Mouse (Mus musculus) midbrain, embryonic 12.5 days (tissue): ENCODE measurements around the gene Gm20388. TPM values are rescaled to one million over a fixed set of nuclear protein-coding genes. Genes with fewer than 3 reads are reported as not detected.

Experiments
- ATAC-seq: fragments of 200-750 bp; cut with Nextera tagmentation; 2 replicates; pipeline ENCODE4 v1.8.0; 2017; ENCODE audit warnings: low read depth, moderate TSS enrichment, moderate library complexity; ENCODE audit not compliant: low FRiP score
- H3K27ac ChIP-seq: fragments of 300-500 bp; sonication (generic); replicated peaks from 2 replicates; pipeline ENCODE4 v1.5.1; 2016; ENCODE audit warnings: mild to moderate bottlenecking
- H3K27me3 ChIP-seq: fragments of 300-500 bp; sonication (generic); 2 replicates; pipeline ENCODE4 v1.6.1; 2016; ENCODE audit warnings: mild to moderate bottlenecking
- H3K36me3 ChIP-seq: fragments of 300-500 bp; sonication (generic); 2 replicates; pipeline ENCODE4 v1.6.1; 2016
- H3K4me1 ChIP-seq: fragments of 300-500 bp; sonication (generic); 2 replicates; pipeline ENCODE4 v1.6.1; 2016
- H3K4me2 ChIP-seq: fragments of 300-500 bp; sonication (generic); replicated peaks from 2 replicates; pipeline ENCODE4 v1.6.1; 2016; ENCODE audit warnings: mild to moderate bottlenecking, moderate library complexity
- H3K4me3 ChIP-seq: fragments of 300-500 bp; sonication (generic); 2 replicates; pipeline ENCODE4 v1.5.1; 2016; ENCODE audit warnings: mild to moderate bottlenecking
- H3K9ac ChIP-seq: fragments of 300-500 bp; sonication (generic); replicated peaks from 2 replicates; pipeline ENCODE4 v1.6.1; 2016; ENCODE audit warnings: mild to moderate bottlenecking, moderate library complexity
- H3K9me3 ChIP-seq: fragments of 300-500 bp; sonication (generic); 2 replicates; pipeline ENCODE4 v1.6.1; 2016; ENCODE audit warnings: mild to moderate bottlenecking
- WGBS: fragments of 180-500 bp; shearing (Covaris S2); methylation state at CpG from one replicate; pipeline ENCODE4 v1.1.7; 2016; 5-methylcytosine and 5-hydroxymethylcytosine counted together
- polyA plus RNA-seq: library from polyadenylated mRNA; unstranded; fragments of >200 nt; fragmentation: Nextera tagmentation; extraction: Ambion mirVana; gene quantifications from 2 replicates; pipeline ENCODE4 v1.2.1, GENCODE M21; 2016

The Gm20388 gene
- polyA plus RNA-seq, 1 experiment from 2014 or later = not detected

DNA sequence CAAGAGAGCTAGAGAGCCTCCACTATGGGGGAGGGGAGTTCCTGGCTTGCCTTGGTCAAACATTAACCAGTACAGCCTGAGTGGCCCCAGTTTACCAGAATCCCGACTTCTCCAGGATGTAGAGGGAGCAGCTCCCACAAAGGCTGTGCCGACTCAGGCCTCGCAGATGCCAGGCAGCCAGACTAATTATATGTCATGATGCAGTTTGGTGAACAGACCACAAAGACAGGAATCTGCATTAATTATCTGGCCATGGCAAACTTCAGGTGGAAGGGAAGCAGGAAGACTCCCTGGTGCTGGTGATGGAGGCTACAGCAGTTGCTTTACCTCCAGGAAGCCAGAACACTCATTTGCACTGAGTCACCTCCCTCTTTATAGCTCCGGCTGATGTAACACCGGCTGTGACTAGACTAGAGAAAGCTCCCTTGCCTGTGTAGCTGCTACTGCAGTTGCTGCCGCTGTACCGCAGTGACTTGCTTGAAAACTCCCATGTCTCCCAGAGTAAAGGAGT lies 1987.3 kb downstream of the Gm20388 start:
- H3K27me3 ChIP-seq = no peaks in the 10 kb centered on the region
- H3K4me1 ChIP-seq = peaks cover 41% of the 10 kb centered on the region
- 0 out of 2 replicates have a peak, but pooled peaks cover 3% of the 10 kb centered on the region for H3K36me3 ChIP-seq
- H3K9me3 ChIP-seq = no peaks in the 10 kb centered on the region
- no peak; the same call in 1 of the 2 replicates for ATAC-seq
- 20% methylated on average over 7 of the region's 7 CpGs for WGBS
- peak overlapping the region; percentile 90 for H3K27ac ChIP-seq
- peak overlapping the region; percentile 26 for H3K4me2 ChIP-seq
- H3K4me3 ChIP-seq = no peak overlapping the region
- H3K9ac ChIP-seq = peak overlapping the region; percentile 25; the same call in 1 of the 2 replicates

DNA sequence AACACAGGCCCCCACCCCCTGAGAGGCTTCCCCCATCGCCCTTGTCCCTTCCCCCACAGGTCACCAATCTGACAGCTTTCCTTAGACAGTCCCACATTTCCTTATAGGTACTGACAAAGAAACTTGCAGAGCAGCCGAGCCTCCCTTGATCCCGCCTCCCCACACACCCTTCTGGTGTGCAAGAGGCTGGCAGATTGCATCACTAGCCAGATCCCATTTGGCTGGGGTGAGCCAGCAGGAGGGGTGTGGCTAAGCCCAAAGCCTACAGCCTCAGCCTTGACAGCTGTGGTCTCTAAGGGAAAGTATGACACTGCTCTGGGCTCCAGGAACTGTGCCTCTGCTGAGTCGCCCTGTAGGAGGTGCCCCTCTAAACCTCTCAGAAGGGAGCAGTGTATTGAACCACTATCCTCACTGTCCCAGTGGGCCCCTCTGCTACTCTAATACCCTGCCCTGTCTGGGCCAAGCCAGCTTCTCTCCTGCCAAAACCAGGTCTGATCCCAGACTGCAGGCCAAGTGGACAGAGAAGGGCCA lies 1987.8 kb downstream of the Gm20388 start:
- Histone ChIP-seq H3K36me3 (0 out of 2 replicates have a peak, but pooled peaks cover 3% of the 10 kb centered on the region), H3K27ac (peak overlapping the region; percentile 90), H3K9me3 (no peaks in the 10 kb centered on the region), H3K4me3 (no peak overlapping the region), H3K9ac (peak overlapping the region; percentile 25), H3K27me3 (no peaks in the 10 kb centered on the region), H3K4me2 (peak overlapping the region; percentile 26), H3K4me1 (peaks cover 41% of the 10 kb centered on the region)
- 4% methylated on average over 4 of the region's 4 CpGs for WGBS
- peak; percentile 84 for ATAC-seq

DNA sequence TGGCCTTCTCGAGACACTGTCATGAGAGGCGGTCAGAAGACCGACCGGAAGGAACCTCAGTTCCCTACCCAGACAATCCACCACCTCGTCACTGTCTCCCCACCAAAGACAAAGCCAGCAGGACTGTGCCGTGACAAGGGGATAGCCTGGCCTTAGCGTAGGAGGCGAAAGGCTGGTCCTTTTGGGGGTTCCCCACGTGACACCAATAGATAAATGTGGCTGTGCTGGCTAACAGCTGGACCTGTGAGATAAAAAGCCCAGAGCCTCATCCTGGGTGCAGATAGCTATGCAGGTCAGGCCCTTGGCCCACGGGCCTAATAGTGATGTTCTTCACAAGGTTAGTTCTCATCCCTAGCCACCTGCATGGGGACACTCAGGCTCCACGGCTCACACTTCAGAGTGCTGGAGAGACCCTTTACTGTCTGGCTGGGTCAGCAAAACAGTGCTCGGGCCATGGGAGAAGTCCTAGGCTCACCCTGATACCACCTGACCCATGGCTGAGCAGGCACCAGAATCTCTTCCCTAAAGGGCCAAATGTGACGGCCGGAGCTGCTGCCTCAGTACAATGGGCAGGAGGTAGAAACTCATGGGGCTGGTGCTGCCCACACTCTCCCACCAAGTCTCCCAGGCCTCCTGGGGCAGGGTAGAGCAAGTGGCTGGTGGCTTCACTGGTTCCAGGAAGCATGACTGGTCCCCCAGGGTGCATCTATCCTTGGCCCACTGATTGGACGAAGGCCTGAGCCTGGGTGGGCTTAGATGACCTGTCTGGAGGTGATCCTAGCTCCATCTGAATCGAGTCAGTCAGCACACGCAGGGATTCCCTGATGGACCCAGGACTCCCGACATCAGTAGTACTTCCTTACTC lies 1988.8 kb downstream of the Gm20388 start:
- ATAC-seq = no peak
- H3K9me3 ChIP-seq = no peaks in the 10 kb centered on the region
- H3K27me3 ChIP-seq = 0 out of 2 replicates have a peak, but pooled peaks cover 4% of the 10 kb centered on the region
- 0 out of 2 replicates have a peak, but pooled peaks cover 3% of the 10 kb centered on the region for H3K36me3 ChIP-seq
- peak overlapping the region; percentile 25; the same call in 1 of the 2 replicates for H3K9ac ChIP-seq
- H3K4me1 ChIP-seq = peaks cover 45% of the 10 kb centered on the region
- peak overlapping the region; percentile 90 for H3K27ac ChIP-seq
- no peak overlapping the region for H3K4me3 ChIP-seq
- no peak overlapping the region; the same call in 1 of the 2 replicates for H3K4me2 ChIP-seq
- whole genome bisulfite sequencing = 63% methylated on average over 18 of the region's 18 CpGs

DNA sequence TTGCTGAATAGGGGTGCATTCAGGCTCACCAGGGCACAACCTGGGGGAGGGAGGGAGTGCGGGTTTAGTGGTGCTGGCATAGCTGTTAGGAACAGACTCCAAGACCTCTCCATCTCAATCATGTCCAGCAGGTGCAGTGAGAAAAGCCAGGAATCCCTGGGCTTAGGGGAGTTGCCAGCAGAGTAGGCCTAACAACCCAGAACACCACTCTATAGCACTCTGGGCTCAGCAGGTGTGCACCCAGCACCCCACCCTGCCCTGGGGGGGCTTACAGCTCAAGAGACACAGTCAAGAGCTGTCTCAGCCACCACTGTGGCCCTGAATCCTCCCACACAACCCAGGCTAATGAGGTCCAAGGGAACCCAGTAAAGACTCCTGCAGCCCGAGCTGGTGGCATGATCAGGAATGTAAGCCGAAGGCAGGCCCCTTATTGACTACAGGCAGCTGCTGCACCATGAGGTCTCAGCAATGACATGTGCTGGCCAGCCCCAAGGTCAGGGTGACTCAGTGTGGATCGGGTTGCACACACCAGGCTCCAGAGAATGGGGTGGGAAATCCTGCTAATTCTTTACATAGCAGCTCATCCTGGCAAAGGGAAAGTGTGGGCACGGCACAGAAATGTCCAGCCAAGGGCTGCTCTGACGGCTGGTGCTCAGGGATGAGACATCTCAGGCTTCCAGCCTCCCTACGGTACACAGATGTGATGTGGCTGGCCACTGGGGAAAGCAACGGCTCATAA lies 1991.0 kb downstream of the Gm20388 start:
- Histone ChIP-seq H3K27me3 (0 out of 2 replicates have a peak, but pooled peaks cover 4% of the 10 kb centered on the region), H3K4me1 (peaks cover 53% of the 10 kb centered on the region), H3K36me3 (no peaks in the 10 kb centered on the region), H3K9me3 (no peaks in the 10 kb centered on the region), H3K4me2 (no peak overlapping the region), H3K27ac (no peak overlapping the region), H3K4me3 (no peak overlapping the region), H3K9ac (no peak overlapping the region)
- no peak for ATAC-seq
- 63% methylated on average over 8 of the region's 8 CpGs for WGBS

DNA sequence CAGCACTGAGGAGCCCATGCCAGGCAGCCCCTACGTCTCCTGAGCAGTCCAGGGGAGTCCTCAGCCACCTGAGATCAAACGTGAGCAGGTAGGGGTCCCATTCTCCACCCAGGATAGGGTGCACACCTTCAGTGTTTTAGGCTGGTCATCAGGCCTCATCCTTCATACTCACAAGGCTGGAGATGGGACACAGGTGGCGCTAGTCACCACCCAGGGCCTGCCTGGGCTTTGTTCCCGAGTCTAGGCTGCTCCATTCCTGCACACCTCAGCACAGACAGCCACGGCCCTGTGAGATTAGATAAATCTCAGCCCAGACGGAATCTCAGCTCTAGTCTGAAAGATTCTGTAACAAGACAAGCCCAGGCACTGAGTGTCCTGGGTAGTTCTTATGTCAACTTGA lies 1993.3 kb downstream of the Gm20388 start:
- no peaks in the 10 kb centered on the region for H3K9me3 ChIP-seq
- H3K27me3 ChIP-seq = peaks cover 15% of the 10 kb centered on the region
- H3K4me2 ChIP-seq = 0 out of 2 replicates have a peak overlapping the region, but pooled peaks have one; percentile 3
- 76% methylated on average over 6 of the region's 6 CpGs for WGBS
- no peak overlapping the region for H3K4me3 ChIP-seq
- peaks cover 41% of the 10 kb centered on the region for H3K4me1 ChIP-seq
- ATAC-seq = no peak
- H3K9ac ChIP-seq = 0 out of 2 replicates have a peak overlapping the region, but pooled peaks have one; percentile 6
- no peaks in the 10 kb centered on the region for H3K36me3 ChIP-seq
- no peak overlapping the region for H3K27ac ChIP-seq

DNA sequence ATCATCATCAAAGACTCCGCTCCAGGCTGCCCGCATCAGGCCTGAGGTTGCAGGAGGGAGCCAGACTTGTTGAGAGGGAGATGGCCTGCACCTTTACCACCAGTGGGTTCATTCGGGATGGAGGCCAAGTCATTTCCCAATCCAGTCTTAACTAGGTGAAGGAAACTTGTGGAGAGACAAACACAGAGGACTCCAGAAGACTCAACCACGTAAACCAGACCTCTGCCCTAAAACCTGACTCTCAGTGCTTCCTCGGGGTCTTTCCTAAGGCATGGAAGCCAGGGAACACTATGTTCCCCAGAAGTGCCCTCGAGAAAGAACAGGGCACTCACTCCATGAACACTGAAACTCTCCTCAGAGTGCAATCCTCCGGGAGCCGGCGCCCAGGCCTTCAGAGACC lies 1994.4 kb downstream of the Gm20388 start:
- no peaks in the 10 kb centered on the region for H3K9me3 ChIP-seq
- H3K27me3 ChIP-seq = peaks cover 22% of the 10 kb centered on the region
- no peaks in the 10 kb centered on the region for H3K36me3 ChIP-seq
- 0 out of 2 replicates have a peak overlapping the region, but pooled peaks have one; percentile 57 for H3K4me3 ChIP-seq
- H3K27ac ChIP-seq = no peak overlapping the region
- no peak overlapping the region for H3K9ac ChIP-seq
- 89% methylated on average over 9 of the region's 9 CpGs for WGBS
- H3K4me2 ChIP-seq = no peak overlapping the region; the same call in 1 of the 2 replicates
- no peak for ATAC-seq
- H3K4me1 ChIP-seq = peaks cover 33% of the 10 kb centered on the region

DNA sequence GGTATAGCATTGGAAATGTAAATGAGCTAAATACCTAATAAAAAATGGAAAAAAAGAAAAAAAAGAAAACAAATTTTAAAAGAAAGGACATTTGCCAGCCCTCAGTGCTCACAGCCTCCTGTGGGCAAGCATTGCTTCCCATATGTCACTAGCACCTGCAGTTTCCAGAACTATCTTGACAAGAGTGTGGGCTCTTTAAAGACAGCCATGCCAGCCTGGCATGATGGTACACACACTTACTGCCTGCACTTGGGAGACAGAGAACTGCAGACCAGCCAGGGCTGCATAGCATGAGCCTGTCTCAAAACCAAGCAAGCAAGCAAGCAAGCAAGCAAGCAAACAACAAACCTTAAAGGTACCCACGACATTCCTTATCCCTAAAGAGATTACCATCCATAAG lies 1994.8 kb downstream of the Gm20388 start:
- H3K4me2 ChIP-seq = peak overlapping the region; percentile 98
- peaks cover 32% of the 10 kb centered on the region for H3K4me1 ChIP-seq
- peaks cover 22% of the 10 kb centered on the region for H3K27me3 ChIP-seq
- H3K27ac ChIP-seq = no peak overlapping the region
- H3K9me3 ChIP-seq = no peaks in the 10 kb centered on the region
- H3K36me3 ChIP-seq = no peaks in the 10 kb centered on the region
- H3K9ac ChIP-seq = 0 out of 2 replicates have a peak overlapping the region, but pooled peaks have one; percentile 77
- WGBS = 55% methylated on average over 1 of the region's 1 CpGs
- H3K4me3 ChIP-seq = peak overlapping the region; percentile 57
- ATAC-seq = no peak

DNA sequence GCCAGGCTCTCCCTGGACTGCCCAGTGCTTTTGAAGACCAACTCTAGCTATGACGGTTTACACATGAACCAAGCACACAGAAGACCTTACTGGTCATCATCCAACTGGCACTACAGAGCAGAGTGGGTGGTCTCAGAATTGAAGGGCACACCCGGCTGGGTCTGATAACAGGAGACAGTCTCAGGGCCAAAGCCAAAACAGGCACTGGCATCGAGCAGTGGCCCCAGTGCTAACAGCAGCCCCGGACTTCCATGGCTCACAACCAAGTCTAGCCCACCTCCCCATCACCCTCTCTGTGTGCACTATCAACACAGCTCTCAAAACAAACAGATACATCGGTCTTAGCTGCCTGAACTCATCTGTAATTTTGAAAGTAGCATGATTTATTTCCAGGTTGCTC lies 1995.2 kb downstream of the Gm20388 start:
- Histone ChIP-seq H3K9me3 (no peaks in the 10 kb centered on the region), H3K4me1 (peaks cover 32% of the 10 kb centered on the region), H3K9ac (peak overlapping the region; percentile 77), H3K36me3 (no peaks in the 10 kb centered on the region), H3K27me3 (peaks cover 22% of the 10 kb centered on the region), H3K4me2 (peak overlapping the region; percentile 98), H3K4me3 (peak overlapping the region; percentile 57), H3K27ac (no peak overlapping the region)
- WGBS = 46% methylated on average over 5 of the region's 5 CpGs
- no peak for ATAC-seq

DNA sequence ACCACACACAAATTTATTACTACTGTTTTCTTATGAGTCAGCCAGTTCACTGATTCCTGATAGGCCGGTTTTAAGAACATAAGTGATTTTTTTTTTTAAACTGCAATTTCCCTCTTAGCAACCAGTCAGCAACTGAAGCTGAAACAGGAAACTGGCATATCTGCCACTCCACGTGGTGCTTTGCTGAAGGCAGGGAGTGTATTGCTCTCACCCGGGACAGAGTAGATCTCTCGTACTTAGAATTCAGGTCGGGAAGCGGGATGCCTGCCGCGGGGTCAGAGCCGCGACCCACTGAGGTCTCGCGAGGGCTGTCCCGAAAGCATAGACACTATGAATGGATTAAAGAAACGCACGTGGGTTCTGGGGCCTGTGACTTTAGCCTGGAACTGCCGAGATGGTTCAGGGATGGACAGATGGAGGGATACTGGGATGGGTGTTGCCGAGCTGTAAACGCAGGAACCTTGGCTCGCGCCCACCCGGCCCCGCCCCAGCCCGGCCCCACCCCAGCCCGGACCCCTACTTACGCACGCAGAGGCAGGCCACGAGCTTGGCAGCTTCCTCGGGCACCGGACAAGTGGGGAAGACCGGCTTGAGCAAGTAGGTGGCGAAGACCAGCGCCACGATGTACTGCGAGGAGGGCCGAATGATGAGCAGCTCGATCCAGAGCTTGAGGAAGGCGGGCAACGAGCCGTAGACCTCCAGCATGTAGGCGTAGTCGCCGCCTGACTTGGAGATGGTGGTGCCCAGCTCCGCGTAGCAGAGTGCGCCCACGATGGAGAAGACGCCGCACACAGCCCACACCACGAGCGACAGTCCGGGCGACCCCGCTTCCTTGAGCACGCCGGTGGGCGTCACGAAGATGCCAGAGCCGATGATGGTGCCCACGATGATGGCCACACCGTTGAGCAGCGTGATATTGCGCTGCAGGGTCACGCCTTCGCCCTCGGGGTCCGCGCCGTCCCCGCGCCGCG lies 1996.2 kb downstream of the Gm20388 start:
- under 1% methylated on average over 71 of the region's 72 CpGs for WGBS
- peak; percentile 65 for ATAC-seq
- Histone ChIP-seq H3K27ac (no peak overlapping the region; the same call in 1 of the 2 replicates), H3K36me3 (no peaks in the 10 kb centered on the region), H3K27me3 (peaks cover 22% of the 10 kb centered on the region), H3K9ac (peak overlapping the region; percentile 77), H3K4me2 (peak overlapping the region; percentile 98), H3K4me3 (peak overlapping the region; percentile 57), H3K4me1 (peaks cover 32% of the 10 kb centered on the region), H3K9me3 (no peaks in the 10 kb centered on the region)

DNA sequence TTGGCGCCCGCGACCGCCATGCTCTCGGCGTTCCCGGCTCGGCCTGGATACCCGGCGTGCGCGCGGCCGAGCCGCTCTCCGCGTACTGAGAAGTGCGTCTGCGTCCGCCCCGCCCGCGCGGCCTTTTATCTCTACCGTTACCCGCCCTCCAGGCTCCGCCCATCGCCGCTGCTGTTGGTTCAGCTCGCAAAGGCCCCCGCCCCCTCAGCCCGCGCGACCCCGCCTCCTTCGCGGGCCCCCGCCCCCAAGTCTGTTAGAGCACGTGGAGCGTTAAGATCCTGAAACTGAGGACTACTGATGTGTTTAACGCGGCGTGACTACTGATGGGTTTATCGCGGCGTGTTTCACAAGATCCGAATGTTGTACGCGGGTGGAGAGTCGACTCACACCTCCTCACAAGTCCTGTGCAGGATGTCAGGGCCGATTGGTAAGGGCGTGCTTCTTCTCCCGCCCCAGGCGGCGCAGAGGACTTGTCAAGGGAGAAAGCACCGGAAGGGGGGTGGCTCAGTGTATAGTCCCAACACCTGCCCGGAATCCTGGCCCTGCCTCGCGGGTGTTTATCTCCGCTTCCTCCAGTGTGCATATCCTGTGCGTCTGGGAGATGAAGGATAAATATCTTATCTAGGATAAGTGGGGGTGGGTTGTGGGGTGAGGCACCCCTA lies 1997.1 kb downstream of the Gm20388 start, which contains the start of gene Slc7a5:
Gene Slc7a5, minus strand, starts transcription at position 108 of the 662 bp plus-strand sequence.
- H3K4me2 ChIP-seq = peak within 1 kb of the TSS; percentile 98
- H3K9ac ChIP-seq = peak within 1 kb of the TSS; percentile 77
- H3K4me1 ChIP-seq = peaks cover 30% of the 10 kb centered on the region
- WGBS = under 1% methylated on average over 48 of the region's 61 CpGs
- H3K27ac ChIP-seq = no peak within 1 kb of the TSS; the same call in 1 of the 2 replicates
- H3K9me3 ChIP-seq = no peaks in the 10 kb centered on the region
- H3K27me3 ChIP-seq = peaks cover 22% of the 10 kb centered on the region
- H3K4me3 ChIP-seq = peak within 1 kb of the TSS; percentile 57
- ATAC-seq = peak; percentile 87
- H3K36me3 ChIP-seq = no peaks in the 10 kb centered on the region
